Mouse (Mus musculus) ES-E14 (cell line): ENCODE data around the gene Glrx5.

Experiments
- HCFC1 ChIP-seq: IDR thresholded peaks from 2 replicates; pipeline ENCODE4 v1.6.1; 2012; ENCODE audit warnings: low read length, inconsistent platforms, borderline replicate concordance; ENCODE audit not compliant: insufficient read depth
- MAFK ChIP-seq: IDR thresholded peaks from 2 replicates; pipeline ENCODE4 v1.6.1; 2014; ENCODE audit warnings: mild to moderate bottlenecking, low read depth, low read length, inconsistent platforms; ENCODE audit not compliant: insufficient read depth
- ZNF384 ChIP-seq: IDR thresholded peaks from 2 replicates; pipeline ENCODE4 v1.6.1; 2012; ENCODE audit warnings: low read depth, low read length, inconsistent platforms

DNA sequence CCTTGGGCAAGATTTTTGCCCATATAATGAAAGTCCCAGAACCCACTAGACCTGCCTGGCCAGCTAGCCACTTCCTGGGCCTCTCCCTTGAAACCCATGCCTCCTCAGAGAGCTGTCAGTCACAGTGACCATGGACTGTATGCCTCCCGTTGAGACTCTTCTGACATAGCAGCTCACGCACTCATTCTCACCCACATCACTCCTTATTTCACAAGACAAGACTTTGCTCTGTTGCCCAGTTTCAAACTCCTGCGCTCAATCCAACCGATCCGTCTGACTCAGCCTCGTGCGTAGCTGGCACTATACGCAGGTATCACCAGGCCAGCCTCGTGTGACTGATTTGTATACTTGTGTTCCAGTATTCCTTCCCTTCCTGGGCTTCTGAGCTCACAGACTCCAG lies 45.7 kb upstream of the Glrx5 start:
- TF ChIP-seq ZNF384 (no peak), MAFK (no peak), HCFC1 (no peak)
